Mouse (Mus musculus) hematopoietic stem cell, adult 5-6 weeks (primary cell): ENCODE results near the gene Ewsr1. TPM values are rescaled to one million over a fixed set of nuclear protein-coding genes. Genes with fewer than 3 reads are reported as not detected.
A peak's percentile ranks its signal among the peaks of the same experiment; 100 is the strongest.

Source experiments
- ATAC-seq, 2 experiments: fragments of 125-278 bp in 1 of 2; replicated peaks in 1 of 2; 2 replicates each; pipeline ENCODE4 v1.8.0; 2016 to 2017; ENCODE audit warnings: inconsistent platforms in 2 of 2, mild to moderate bottlenecking in 2 of 2, moderate number of reproducible peaks in 2 of 2, low read depth in 1 of 2, moderate TSS enrichment in 1 of 2; ENCODE audit not compliant: low FRiP score in 2 of 2, poor library complexity in 2 of 2, severe bottlenecking in 2 of 2, insufficient read depth in 1 of 2, low TSS enrichment in 1 of 2
- total RNA-seq: library from RNA; stranded (forward); fragments of 172-1452, 232-1000 nt; gene quantifications from 2 replicates; pipeline ENCODE4 v1.2.3, GENCODE M21; 2017

The Ewsr1 gene
- total RNA-seq, 1 experiment from 2014 or later, result 663 TPM

DNA sequence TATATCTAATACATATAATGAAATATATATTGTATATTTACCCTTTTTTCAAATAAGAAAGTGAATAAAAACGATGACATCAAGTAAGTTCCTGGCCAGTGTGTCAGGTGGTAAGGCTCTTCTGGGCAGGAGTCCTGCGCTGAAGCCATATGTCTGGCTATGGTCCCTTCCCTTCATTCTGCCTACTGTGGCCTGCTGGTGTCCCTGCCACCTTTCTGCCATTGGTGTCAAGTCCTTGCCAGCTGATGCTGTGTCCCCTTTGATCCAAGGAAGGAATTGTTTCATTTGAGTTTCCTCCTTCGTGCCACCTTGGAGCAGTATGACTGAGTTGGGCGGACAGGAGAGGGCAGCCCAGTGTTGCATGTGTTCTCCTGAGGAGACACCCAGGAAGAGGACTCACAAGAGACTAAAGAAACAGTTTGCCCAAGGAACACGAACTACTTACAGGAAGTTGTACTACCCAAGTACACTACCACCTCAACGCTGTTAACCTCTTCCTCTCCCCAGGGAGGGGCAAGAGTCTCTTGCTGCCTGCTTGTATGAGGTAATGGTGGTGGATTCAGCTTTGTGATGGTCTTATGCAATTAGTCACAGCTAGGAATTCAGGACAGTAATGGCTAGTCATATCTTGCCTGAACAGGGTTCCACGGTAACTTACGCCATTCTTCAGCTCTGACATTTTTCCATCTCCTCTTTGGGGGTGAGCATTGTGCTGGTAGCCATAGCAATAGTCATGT lies 56.3 kb downstream of the Ewsr1 start:
- ATAC-seq, result no peak

DNA sequence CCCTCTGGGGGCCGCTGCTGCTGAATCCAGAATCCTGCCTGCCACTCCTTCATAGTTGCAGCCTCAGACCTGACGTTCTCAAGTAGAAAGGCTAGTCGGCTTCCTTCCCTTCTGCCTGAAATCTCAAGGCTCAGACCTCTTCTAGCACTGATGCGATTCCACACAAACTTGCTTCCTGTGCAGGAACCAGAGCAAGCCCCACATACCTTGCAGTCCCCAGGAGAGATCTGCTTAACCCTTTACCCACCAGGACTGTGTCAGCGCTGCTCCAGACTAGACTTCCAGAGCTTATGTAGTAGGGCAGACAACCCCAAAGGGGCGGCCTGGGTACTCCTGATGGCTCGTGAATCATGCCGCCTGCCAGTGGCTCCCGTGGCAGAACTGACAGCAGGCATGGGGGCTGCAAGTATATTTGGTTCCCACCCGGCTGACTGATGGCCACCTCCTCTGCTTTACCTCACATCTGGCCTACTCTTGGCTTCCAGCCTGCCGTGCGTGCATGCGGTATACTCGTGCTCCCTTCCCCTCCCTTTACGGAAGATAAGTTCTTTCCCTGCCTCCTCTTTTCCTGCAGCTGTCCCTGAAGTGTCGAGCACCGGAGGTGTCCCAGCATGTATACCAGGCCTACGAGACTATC lies 57.8 kb downstream of the Ewsr1 start:
- no peak for ATAC-seq

DNA sequence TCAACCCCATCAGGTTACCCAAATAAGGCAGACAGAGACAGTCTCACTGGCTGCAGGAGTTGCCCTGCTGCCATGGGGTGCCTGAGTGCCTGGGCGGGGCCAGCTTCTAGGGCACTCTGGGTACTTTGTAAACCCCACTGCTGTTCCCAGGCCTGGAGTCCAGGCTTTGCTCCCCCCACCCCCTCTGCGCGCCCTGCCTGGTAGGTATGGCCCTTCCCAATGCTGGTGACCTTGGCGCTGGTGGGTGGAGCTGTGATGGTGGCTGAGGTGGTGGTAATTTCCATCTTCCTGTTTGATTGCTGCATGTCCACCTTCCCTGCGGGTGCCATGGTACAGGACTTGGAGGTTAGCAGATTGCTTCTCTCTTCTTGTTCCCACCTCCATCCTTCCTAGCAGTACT lies 58.5 kb downstream of the Ewsr1 start:
- no peak for ATAC-seq

DNA sequence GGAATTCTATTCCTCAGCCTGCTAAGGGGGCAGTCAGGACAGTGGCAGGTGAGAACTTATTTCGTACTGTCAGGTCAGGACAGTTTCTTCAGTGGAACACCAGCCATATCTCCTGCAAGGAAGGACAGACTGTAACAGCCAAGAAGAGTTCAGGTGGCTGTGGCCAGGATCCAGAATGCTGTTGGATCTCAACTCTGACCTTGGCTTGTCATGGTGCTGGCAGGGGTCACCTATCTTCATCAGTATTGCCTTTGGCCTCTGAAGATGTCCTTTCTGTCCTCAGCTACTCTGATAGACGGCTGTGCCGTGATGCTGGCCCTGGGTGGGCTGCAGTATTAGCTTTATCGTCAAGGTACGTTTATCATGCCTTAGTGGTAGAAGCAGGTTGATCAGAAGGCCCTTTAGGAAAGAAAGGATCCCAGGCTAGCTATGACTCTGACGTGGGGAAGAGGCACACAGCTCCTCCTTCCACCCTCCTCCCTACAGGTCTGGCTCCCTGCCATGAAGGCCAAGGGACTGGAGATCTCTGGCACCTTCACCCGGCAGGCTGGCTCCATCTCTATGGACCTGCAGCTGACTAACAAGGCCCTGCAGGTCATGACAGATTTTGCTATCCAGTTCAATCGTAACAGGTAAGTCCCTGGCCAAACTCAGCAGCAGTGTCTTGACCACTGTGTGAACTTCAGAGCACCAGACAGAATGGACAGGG lies 61.8 kb downstream of the Ewsr1 start:
- no peak for ATAC-seq

DNA sequence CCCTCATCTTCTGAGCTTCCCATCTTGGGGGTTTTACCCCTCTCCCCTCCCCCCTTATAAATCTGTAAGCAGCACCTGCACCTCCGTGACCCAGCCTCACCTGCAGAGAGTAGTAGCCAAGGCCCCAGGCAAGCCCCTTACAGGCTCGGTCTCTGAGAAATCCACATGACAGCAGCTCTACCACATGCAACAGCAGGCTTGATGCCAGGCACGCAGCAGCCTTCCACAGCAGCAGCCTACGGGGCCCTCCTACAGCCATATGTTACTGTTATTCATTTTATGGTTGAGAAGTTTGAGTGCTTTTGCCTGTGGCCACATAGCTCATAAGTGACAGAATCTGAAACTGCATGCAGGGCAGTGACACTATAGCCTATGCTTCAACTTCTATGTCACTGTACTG lies 63.6 kb downstream of the Ewsr1 start:
- ATAC-seq, result no peak

DNA sequence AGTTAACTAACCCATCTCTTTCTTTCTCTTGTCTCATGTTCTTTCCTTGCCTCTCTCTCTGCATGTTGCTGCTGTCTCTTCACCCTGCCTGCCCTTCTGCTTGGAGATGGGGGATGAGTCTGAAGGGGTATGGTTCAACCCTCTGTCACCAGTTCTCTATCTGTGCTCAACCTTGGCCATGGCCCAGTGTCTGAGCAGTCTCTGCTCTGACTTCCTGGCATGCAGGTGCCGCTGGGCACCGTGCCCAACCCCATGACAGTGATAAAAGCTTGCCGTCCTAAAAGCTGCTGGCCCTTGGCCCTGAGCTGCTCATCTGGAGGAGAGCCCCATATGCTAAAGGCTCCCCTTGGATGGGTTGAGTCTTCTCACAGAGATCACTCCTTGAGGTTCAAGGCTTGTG lies 65.9 kb downstream of the Ewsr1 start:
- 0 out of 4 replicates have a peak, but pooled peaks of 1 of the 2 experiments have one; percentile 20 for ATAC-seq

DNA sequence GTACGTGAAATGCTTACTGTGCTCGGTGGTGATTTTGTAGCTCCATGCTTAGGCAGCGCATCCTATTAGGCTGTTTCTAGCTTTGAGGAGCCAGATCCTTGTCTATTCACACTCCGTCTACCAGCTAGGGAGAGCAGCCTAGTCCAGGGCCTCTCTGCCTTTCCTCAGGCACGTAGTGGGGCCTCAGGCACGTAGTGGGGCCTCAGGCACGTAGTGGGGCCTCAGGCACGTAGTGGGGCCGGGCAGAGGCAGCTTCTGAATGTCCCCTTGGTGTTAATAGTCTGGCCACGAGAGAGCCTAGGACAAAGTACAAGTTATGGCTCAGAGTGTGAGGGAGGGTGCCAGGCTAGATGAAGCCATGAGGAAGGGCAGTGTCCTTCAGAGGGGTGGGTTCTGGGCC lies 66.4 kb downstream of the Ewsr1 start:
- ATAC-seq, result no peak

DNA sequence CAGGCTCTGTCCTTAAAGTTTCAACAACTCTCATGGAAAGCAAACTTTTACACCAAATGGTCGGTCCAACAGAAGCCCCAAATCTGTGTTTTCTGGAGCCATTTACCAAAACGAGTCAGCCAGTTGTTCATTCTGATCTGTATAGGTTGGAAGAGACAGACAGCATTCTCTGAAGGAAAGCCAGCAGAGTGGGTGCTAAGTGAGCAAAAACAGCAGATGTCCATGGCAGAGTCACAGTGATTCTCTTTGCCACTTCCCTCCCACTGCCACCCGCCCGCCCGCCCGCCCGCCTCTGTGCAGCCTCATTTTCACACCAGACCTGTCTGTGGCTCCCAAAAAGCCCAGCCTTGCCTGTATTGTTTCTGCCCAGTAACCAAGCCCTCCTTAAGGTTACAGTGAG lies 70.8 kb downstream of the Ewsr1 start:
- no peak for ATAC-seq

DNA sequence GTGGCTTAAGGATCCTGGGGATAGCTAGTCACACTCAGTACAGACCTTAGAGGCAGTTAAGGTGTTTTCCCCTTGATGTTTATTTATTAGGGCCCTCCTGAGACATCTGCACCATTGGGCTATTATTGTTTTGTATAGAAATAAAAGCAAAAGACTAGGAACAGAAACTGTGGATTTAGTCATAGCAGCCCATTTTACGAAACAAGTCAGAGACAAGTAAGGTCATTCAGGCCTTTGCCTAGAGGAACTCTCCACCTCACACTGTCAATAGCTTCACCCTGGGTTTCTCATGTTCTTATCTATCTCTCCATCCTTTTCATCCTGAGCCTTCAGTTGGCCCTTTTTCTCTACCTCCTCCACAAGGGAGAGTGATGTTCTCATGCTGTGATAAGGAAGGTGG lies 74.0 kb downstream of the Ewsr1 start:
- ATAC-seq, result no peak

Other genes with a start within 250 kb of the Ewsr1 start
- gene Nf2, start 249.7 kb downstream of the Ewsr1 start, total RNA-seq, result 52.9 and 80.7 TPM in 2 replicates
- gene Nipsnap1, start 225.3 kb downstream of the Ewsr1 start, total RNA-seq, result 20.9 and 34.7 TPM in 2 replicates
- gene Thoc5, start 203.9 kb downstream of the Ewsr1 start, total RNA-seq, result 43.1 and 49.8 TPM in 2 replicates
- 11.9 and 19.6 TPM in 2 replicates for gene Nefh, start 151.2 kb downstream of the Ewsr1 start, total RNA-seq
- gene Ap1b1, start 112.4 kb downstream of the Ewsr1 start, total RNA-seq, result 45.0 and 80.8 TPM in 2 replicates
- not detected in 2 replicates for gene Rasl10a, start 41.1 kb downstream of the Ewsr1 start, total RNA-seq
- 1.2 and 1.7 TPM in 2 replicates for gene Gas2l1, start 33.9 kb downstream of the Ewsr1 start, total RNA-seq
- gene Rhbdd3, start 340 bp downstream of the Ewsr1 start, total RNA-seq, result 18.3 and 31.9 TPM in 2 replicates
- gene Emid1, start 53.0 kb upstream of the Ewsr1 start, total RNA-seq, result 16.0 and 16.7 TPM in 2 replicates
- gene Kremen1, start 162.3 kb upstream of the Ewsr1 start, total RNA-seq, result 6.3 and 8.3 TPM in 2 replicates